Mouse (Mus musculus): ENCODE results near the gene Dlg2.
A peak's percentile ranks its signal among the peaks of the same experiment; 100 is the strongest.

Gene Dlg2

DNA sequence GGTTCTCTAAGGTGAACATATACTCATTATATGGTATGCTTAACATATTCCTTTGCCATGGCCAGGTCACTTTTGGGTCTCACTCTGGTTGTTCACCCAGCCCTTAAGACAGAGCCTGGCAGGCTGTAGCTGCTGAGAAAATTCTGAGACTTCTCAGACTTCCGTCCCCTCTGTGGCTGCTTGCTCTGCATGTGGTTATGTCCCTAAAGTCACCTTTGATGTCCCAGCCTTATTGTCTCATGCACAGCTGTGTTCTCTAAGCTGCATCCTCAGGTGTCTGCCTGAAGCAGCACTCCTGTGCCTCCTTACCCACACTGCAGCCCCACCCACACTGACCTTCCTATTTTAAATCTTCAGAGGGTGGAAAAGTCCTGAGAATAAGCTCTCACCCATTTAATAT is 1922.4 kb downstream of the Dlg2 start:
- DNase-seq (ENCODE audit: low read depth, low spot score) = no peak
- Histone ChIP-seq H3K27me3 (ENCODE audit: control insufficient read depth, insufficient read depth, low read length, poor library complexity, severe bottlenecking) (no peaks in the 10 kb centered on the region), H3K36me3 (ENCODE audit: control insufficient read depth, insufficient read depth, low read length, poor library complexity, severe bottlenecking) (no peaks in the 10 kb centered on the region)

DNA sequence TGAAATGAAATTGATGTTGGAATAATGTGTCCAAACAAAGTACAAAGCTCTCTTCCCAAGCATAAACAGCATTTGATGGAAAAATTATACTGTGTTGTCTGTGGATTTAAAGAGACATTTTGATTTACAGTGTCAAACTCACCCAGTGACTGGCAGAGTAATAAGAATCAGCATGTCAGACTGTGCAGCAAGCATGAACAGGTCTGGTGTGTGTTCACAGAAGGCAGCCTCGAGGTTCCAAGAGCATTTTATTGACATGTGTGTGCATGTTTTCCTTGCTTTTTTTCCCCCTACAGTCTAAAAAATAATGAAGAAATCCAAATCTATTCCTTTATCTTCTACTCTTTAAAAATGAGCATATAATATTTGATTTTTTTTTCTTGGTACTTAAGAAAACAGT is 1924.1 kb downstream of the Dlg2 start:
- no peak for DNase-seq (ENCODE audit: low read depth, low spot score)
- Histone ChIP-seq H3K27me3 (ENCODE audit: control insufficient read depth, insufficient read depth, low read length, poor library complexity, severe bottlenecking) (no peaks in the 10 kb centered on the region), H3K36me3 (ENCODE audit: control insufficient read depth, insufficient read depth, low read length, poor library complexity, severe bottlenecking) (no peaks in the 10 kb centered on the region)

DNA sequence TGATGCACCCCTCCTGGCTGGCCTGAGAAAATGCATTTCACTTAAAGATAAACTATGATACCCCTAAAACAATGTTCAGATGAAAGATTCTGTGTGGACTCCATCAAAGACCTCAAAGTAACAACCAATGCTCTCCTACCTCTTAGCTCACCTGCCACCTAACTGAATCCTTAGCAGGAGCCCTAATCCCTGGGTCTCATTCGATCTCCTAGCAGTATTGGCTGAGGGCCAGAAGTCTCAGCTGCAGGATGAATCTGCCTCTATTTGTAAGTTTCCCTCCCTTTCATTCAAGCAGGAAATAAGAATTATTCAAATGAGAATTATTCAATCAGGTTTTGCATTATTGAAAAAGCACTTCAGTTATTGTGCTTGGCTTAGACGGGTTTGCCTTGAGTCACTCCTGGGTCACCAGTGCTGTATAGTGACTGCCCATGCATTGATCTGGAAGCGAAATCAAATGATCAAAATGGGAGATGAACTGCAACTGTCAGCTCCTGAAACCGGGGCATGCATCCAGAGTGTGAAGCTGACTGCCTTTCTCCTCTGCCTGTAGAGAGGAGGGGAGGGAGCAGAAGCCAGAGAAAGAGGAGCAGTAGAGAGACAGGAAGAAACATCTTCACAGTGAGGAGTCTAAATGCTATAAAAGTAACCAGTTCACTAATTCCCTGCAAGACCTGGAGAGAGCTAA is 1924.7 kb downstream of the Dlg2 start:
- Histone ChIP-seq H3K36me3 (ENCODE audit: control insufficient read depth, insufficient read depth, low read length, poor library complexity, severe bottlenecking) (no peaks in the 10 kb centered on the region), H3K27me3 (ENCODE audit: control insufficient read depth, insufficient read depth, low read length, poor library complexity, severe bottlenecking) (no peaks in the 10 kb centered on the region)
- DNase-seq (ENCODE audit: low read depth, low spot score) = no peak

DNA sequence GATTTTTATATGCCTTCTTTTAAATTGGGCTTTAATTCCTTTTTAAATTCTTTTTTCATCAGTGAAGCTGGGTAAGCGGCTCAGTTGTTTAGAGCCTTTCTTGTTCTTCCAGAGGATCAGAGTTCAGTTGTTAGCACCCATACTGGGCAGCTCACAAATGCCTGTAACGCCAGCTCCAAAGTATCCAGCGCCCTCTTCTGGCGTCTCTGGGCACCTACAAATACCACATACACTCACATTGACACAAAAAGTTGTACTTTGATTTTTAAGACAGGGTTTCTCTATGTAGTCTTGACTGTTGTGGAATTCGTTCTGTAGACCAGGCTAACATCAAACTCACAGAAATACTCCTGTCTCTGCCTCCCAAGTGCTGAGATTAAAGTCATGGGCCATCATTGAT is 1932.0 kb downstream of the Dlg2 start:
- Histone ChIP-seq H3K27me3 (ENCODE audit: control insufficient read depth, insufficient read depth, low read length, poor library complexity, severe bottlenecking) (no peaks in the 10 kb centered on the region), H3K36me3 (ENCODE audit: control insufficient read depth, insufficient read depth, low read length, poor library complexity, severe bottlenecking) (no peaks in the 10 kb centered on the region)
- no peak for DNase-seq (ENCODE audit: low read depth, low spot score)

DNA sequence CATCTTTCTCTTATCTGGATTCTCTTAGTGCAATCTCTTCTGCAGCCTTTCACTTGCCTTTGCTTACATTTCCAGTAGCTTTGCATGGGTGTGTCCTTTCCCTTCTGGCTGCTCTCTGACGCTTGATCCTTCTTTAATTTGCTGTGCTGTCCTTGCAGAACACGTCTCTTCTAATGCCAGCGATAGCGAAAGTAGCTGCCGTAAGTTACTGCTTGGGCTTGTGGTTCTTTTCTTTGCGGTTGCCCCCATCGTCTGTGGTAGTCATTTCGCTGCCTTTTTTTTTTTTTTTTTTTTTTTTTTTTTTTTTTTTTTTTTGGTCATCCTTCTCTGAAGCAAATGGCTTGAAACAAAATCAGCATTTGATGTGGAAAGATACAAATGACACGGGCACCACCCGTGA is 1944.0 kb downstream of the Dlg2 start:
- H3K36me3 ChIP-seq (ENCODE audit: control insufficient read depth, insufficient read depth, low read length, poor library complexity, severe bottlenecking) = no peaks in the 10 kb centered on the region
- peak; percentile 1 for DNase-seq (ENCODE audit: low read depth, low spot score)
- no peaks in the 10 kb centered on the region for H3K27me3 ChIP-seq (ENCODE audit: control insufficient read depth, insufficient read depth, low read length, poor library complexity, severe bottlenecking)

DNA sequence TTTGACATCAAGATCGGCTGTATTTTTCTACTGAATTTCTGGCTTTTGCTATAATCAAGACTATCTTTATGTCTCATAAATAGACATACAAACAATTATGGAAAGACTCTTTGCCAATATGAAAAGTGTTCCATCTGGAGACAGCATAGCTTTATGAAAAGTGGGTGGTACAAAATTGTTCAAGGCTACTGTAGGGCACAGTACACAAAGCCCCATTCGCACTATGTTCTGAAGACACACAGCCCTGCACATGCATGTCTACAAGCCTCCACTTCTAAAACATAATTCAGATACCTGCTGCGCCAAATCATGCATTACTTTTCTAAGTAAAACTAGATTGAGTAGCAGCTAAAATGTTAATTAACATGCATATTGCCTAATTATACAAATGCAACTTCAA is 1946.5 kb downstream of the Dlg2 start:
- DNase-seq (ENCODE audit: low read depth, low spot score) = no peak
- Histone ChIP-seq H3K36me3 (ENCODE audit: control insufficient read depth, insufficient read depth, low read length, poor library complexity, severe bottlenecking) (no peaks in the 10 kb centered on the region), H3K27me3 (ENCODE audit: control insufficient read depth, insufficient read depth, low read length, poor library complexity, severe bottlenecking) (no peaks in the 10 kb centered on the region)

DNA sequence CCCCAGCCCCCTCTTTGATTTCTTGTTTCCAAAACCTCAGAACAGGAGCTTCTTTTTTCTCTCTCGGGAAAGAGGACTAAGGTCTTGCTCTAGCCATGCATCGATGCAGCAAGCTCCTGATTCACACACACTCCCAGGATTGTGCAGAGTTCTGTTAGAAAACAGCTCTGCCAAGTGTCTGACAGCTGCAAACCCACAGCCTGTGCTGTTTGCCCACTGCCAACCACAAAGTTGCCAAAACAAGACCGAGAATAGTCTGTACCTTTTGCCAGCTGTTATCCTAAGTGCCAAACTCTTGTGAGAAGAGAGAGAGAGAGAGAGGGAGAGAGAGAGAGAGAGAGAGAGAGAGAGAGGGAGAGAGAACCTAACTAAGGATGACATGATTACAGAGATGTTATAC is 1948.2 kb downstream of the Dlg2 start:
- Histone ChIP-seq H3K27me3 (ENCODE audit: control insufficient read depth, insufficient read depth, low read length, poor library complexity, severe bottlenecking) (no peaks in the 10 kb centered on the region), H3K36me3 (ENCODE audit: control insufficient read depth, insufficient read depth, low read length, poor library complexity, severe bottlenecking) (no peaks in the 10 kb centered on the region)
- no peak for DNase-seq (ENCODE audit: low read depth, low spot score)

DNA sequence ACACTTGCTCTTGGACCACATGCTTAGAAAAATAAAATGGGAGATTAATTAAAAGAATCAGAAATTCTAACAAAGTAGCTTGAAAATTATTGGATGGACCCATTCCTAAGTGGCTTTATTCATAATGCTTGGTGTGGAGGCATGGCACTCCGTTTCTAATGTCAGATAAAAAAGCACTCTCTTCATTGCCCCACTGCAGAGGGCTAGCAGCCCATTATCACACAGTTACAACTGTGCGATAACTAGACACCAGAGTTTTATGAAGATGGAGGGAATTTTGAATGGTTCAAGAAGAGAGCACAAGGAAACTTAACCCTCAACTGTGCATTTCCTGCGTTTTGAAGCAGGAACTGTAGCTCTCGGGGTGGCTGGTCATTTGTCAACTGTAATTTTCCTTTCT is 1950.8 kb downstream of the Dlg2 start:
- Histone ChIP-seq H3K36me3 (ENCODE audit: control insufficient read depth, insufficient read depth, low read length, poor library complexity, severe bottlenecking) (no peaks in the 10 kb centered on the region), H3K27me3 (ENCODE audit: control insufficient read depth, insufficient read depth, low read length, poor library complexity, severe bottlenecking) (no peaks in the 10 kb centered on the region)
- no peak for DNase-seq (ENCODE audit: low read depth, low spot score)

DNA sequence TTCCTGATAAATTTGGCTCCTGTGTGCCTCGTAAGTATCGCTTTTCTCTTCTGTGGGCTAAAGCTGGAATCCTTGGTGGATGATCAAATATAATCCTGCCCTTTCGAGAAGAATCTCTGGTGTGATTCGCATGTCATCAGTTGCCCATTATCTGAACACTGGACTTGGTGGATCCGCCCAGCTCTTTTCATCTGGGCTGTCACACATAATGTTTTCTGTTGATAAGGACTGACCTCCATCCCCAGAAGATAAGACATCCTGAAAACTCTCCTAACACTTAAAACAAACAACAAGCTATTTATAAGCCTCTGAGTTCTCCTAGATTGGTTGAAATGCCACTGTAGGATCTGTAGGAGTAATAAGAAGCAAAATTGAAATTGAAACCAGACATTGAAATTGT is 1952.2 kb downstream of the Dlg2 start:
- DNase-seq (ENCODE audit: low read depth, low spot score) = no peak
- H3K36me3 ChIP-seq (ENCODE audit: control insufficient read depth, insufficient read depth, low read length, poor library complexity, severe bottlenecking) = no peaks in the 10 kb centered on the region
- no peaks in the 10 kb centered on the region for H3K27me3 ChIP-seq (ENCODE audit: control insufficient read depth, insufficient read depth, low read length, poor library complexity, severe bottlenecking)

DNA sequence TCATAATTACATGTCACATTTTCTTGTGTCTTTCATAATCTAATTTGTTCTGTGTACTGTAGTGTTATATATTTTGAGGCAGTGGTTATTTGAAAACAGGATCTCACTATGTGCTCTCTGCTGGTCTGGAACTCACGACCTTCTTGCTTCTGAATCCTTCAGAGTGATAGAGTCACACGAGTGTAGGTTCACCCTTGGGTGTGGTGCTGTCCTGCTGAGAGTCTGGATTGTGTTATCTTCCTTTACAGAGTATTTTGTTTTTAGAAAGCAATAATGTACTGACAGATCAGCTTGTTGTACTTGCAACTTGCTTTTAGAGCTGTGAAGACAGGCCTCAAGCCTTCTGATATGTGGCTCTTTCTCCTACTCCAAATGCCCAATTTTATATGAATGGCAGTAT is 1953.8 kb downstream of the Dlg2 start:
- Histone ChIP-seq H3K36me3 (ENCODE audit: control insufficient read depth, insufficient read depth, low read length, poor library complexity, severe bottlenecking) (no peaks in the 10 kb centered on the region), H3K27me3 (ENCODE audit: control insufficient read depth, insufficient read depth, low read length, poor library complexity, severe bottlenecking) (no peaks in the 10 kb centered on the region)
- no peak for DNase-seq (ENCODE audit: low read depth, low spot score)

DNA sequence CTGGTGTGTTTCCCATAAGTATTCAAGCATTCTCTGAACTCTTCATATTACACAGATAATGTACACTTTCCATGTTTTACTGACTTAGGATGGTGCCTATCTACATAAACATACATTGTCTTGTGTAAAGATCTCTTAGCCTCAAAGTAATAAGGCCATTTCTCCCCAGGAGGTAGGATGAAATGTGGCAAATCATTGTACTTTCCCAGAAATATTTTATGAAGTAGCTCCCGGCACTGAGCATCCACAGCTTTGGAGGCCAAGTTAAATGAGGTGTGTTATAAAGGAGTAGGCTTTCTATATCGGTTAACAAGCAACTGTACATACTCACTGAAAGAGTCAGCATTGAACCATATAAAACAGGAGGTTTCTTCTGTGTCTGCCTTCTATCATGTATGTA is 1960.7 kb downstream of the Dlg2 start:
- no peaks in the 10 kb centered on the region for H3K36me3 ChIP-seq (ENCODE audit: control insufficient read depth, insufficient read depth, low read length, poor library complexity, severe bottlenecking)
- no peaks in the 10 kb centered on the region for H3K27me3 ChIP-seq (ENCODE audit: control insufficient read depth, insufficient read depth, low read length, poor library complexity, severe bottlenecking)
- DNase-seq (ENCODE audit: low read depth, low spot score) = no peak

DNA sequence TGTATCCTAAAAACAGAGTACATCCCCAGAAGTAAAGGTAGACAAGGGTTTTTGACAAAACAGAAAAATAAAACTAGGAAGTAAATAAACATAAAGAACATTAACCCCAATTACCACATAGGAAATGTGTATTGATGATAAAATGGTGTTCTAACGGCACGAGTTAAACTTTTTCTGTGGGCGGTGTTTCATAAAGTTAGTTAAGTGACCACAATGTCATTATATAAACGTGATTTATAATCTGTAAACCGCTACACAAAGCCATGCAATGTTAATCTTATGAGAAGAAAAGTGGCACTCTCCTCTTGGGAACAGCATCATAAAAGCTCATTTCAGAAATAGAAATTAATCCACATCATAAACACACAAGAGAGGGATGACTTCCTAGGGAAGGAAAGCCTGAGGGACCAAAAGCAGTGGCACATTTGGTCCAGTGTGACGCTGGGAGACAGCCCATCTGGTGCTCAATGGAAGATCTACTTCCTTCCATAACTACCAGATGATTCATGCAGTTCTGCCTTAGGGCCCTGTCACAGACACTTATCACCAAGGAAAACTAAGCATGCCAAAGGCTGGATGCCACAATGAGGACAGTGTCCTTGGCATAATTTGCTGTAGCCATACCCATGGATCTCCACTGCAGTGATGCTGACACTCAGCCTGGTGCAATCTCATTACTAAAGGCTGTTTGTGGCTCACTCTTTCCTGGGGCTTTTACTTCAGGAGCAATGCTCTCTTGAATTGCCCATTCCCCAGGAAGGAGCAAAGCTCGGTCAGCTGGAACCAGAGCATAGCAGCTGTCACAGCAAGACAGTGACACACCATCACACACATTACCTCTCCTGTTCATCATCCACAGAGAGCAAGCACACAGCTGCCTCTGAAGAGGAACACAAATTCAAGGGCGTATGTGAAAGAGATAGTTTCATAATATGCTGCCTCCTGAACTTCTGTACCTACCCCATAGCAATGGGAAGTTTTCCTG is 1963.3 kb downstream of the Dlg2 start:
- no peak for DNase-seq (ENCODE audit: low read depth, low spot score)

DNA sequence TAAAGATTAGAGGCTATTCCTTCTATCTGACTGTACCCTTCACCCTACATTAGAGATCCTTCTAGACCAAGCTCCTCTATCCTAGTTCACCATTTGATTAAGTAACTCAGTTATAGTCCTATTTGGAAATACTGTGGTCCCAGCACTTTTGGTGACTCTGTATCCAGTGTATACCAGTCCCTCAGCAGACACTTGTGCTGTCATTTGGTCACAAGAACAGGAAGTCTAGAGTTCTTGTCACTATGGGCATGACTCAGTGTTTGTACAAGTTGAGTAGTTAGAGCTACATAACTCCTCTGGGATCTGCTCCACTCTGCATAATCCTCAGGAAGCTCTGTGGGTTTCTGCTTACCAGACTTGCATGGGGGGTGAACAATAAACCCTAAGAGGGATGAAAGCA is 1965.1 kb downstream of the Dlg2 start:
- no peak for DNase-seq (ENCODE audit: low read depth, low spot score)
- H3K36me3 ChIP-seq (ENCODE audit: control insufficient read depth, insufficient read depth, low read length, poor library complexity, severe bottlenecking) = no peaks in the 10 kb centered on the region
- no peaks in the 10 kb centered on the region for H3K27me3 ChIP-seq (ENCODE audit: control insufficient read depth, insufficient read depth, low read length, poor library complexity, severe bottlenecking)

More for the DNA sequence above, 1963.3 kb downstream of the Dlg2 start:
- Histone ChIP-seq H3K36me3 (ENCODE audit: control insufficient read depth, insufficient read depth, low read length, poor library complexity, severe bottlenecking) (no peaks in the 10 kb centered on the region), H3K27me3 (ENCODE audit: control insufficient read depth, insufficient read depth, low read length, poor library complexity, severe bottlenecking) (no peaks in the 10 kb centered on the region)

DNA sequence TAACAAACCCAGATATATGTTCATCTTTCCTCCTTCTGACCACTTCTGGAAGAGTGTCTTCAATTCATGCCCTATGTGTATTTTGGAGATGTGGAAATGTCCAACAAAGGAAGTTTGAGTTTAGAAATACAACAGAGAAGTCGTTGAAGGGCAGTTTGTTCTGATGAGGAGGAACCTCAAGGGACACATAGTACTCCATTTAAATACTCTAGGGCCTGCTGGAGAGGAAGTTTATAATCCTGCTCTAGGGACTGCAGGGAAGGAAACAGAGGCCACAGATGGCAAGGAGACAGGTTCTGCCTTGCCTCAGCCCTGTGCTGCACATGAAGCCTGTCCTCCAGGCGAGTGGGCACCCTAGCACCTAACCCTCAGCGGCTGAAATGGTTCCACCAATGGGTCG is 1965.6 kb downstream of the Dlg2 start:
- no peaks in the 10 kb centered on the region for H3K27me3 ChIP-seq (ENCODE audit: control insufficient read depth, insufficient read depth, low read length, poor library complexity, severe bottlenecking)
- DNase-seq (ENCODE audit: low read depth, low spot score) = no peak
- no peaks in the 10 kb centered on the region for H3K36me3 ChIP-seq (ENCODE audit: control insufficient read depth, insufficient read depth, low read length, poor library complexity, severe bottlenecking)

DNA sequence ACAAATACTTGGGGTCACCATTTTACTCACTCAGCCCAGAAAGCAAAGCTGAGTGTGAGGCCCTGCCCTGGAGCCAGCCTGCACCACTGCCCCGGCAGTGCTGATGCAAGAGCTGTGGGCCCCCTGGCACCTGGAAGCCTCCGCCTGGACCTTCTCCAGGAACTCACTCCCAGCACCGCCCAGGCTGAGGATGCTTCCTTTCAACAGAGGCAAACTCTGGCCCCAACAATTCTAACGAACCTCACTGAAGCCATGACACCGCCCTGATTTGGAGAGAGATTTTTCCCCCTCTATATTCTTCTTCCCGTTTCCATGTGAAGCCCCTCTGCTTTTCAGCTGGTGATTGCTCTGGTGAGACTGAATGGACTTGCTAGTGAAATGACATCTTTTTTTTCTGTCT is 1971.5 kb downstream of the Dlg2 start:
- no peaks in the 10 kb centered on the region for H3K27me3 ChIP-seq (ENCODE audit: control insufficient read depth, insufficient read depth, low read length, poor library complexity, severe bottlenecking)
- no peaks in the 10 kb centered on the region for H3K36me3 ChIP-seq (ENCODE audit: control insufficient read depth, insufficient read depth, low read length, poor library complexity, severe bottlenecking)
- no peak for DNase-seq (ENCODE audit: low read depth, low spot score)
